Mouse (Mus musculus) kidney, adult 2 months (tissue): ENCODE results near the gene Gm5447.

Source experiments
- CTCF ChIP-seq: fragments of 200-500 bp; conservative IDR thresholded peaks from 2 replicates; pipeline ENCODE4 v1.5.1; 2011; ENCODE audit warnings: low read depth, mild to moderate bottlenecking, control low read depth, low read length, moderate library complexity, mixed read lengths; ENCODE audit not compliant: insufficient read depth, insufficient read length
- POLR2A ChIP-seq: fragments of 200-500 bp; IDR thresholded peaks from one replicate; pipeline ENCODE4 v1.6.1; 2011; ENCODE audit warnings: low read depth, low read length, control low read depth

DNA sequence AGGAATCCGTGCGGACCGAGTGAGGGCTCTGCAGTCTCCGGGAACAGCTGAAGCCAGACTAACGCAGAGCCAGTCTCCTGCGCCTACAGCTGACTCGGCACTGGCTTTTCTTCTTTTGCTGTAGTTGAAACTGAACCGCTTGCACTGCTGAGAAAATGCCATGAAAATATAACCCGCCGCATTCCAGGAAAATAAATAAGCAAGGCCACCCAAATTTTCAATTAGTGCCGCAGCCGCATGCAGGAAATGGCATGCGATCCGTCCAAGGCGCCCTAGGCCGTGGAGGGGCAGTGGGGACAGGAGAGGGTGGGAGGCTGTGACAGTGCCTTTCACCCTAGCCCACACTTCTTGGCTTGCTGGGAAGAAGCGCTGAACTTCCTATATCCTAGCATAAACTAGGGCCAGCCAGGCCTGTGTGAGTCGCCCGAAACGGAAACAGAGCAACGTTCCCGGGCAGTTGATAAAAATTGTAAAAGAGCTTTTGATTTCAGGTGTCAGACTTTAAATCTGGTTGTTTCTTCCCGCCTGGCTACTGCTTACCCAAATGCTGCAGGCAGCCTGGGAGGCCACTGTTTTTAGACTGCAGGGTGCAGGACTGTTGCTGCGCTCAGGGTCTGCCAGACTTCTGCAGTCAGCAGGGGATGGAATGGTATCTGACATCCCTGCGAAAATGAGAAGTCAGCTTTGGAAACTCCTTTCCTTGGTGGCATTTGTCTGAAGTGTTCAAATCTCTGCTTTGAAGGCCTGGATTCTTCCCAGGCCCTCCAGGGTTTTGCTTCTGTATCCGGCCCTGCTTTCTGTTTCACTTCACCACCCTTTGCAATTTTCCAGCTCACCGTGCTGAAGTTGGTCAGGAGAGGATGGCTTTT is 11.8 kb downstream of the Gm5447 start:
- TF ChIP-seq CTCF (no peak), POLR2A (no peak)
